Mouse (Mus musculus) neural tube, embryonic 11.5 days (tissue): ENCODE results near the gene Rps10. TPM values are rescaled to one million over a fixed set of nuclear protein-coding genes. Genes with fewer than 3 reads are reported as not detected.

Source experiments
- ATAC-seq: fragments of 200-750 bp; cut with Nextera tagmentation; 2 replicates; pipeline ENCODE4 v1.8.0; 2017; ENCODE audit warnings: moderate number of reproducible peaks, mild to moderate bottlenecking, moderate TSS enrichment, moderate library complexity; ENCODE audit not compliant: insufficient read depth, low FRiP score, low TSS enrichment
- DNase-seq: peaks from one replicate; pipeline ENCODE4 v3.0.0-alpha.2; 2015; ENCODE audit warnings: low spot score
- H3K27ac ChIP-seq: fragments of 300-500 bp; sonication (generic); 2 replicates; pipeline ENCODE4 v1.5.1; 2014; ENCODE audit warnings: low read depth, mild to moderate bottlenecking, low read length
- H3K27me3 ChIP-seq: fragments of 300-500 bp; sonication (generic); 2 replicates; pipeline ENCODE4 v1.6.1; 2014; ENCODE audit warnings: mild to moderate bottlenecking, low read length, mixed read lengths; ENCODE audit not compliant: control insufficient read depth, insufficient read depth
- H3K36me3 ChIP-seq: fragments of 300-500 bp; sonication (generic); 2 replicates; pipeline ENCODE4 v1.6.1; 2014; ENCODE audit warnings: mild to moderate bottlenecking, low read length, moderate library complexity, mixed read lengths; ENCODE audit not compliant: control insufficient read depth, insufficient read depth
- H3K4me1 ChIP-seq: fragments of 300-500 bp; sonication (generic); 2 replicates; pipeline ENCODE4 v1.6.1; 2014; ENCODE audit warnings: low read length, mixed read lengths; ENCODE audit not compliant: control insufficient read depth, insufficient read depth
- H3K4me2 ChIP-seq: fragments of 300-500 bp; sonication (generic); 2 replicates; pipeline ENCODE4 v1.6.1; 2014; ENCODE audit warnings: low read depth, mild to moderate bottlenecking, moderate library complexity
- H3K4me3 ChIP-seq: fragments of 300-500 bp; sonication (generic); 2 replicates; pipeline ENCODE4 v1.5.1; 2014; ENCODE audit warnings: low read depth, low read length
- H3K9ac ChIP-seq: fragments of 300-500 bp; sonication (generic); 2 replicates; pipeline ENCODE4 v1.6.1; 2014; ENCODE audit warnings: mild to moderate bottlenecking, low read length
- H3K9me3 ChIP-seq: fragments of 300-500 bp; sonication (generic); 2 replicates; pipeline ENCODE4 v1.6.1; 2016; ENCODE audit warnings: low read length; ENCODE audit not compliant: control insufficient read depth
- WGBS: fragments of 180-500 bp; shearing (Covaris S2); extraction: QIAGEN DNeasy Blood & Tissue Kit; methylation state at CpG from one replicate; pipeline ENCODE4 v1.1.7; 2014; 5-methylcytosine and 5-hydroxymethylcytosine counted together
- polyA plus RNA-seq: library from polyadenylated mRNA; unstranded; fragments of >200 nt; fragmentation: Nextera tagmentation; extraction: Ambion mirVana; gene quantifications from 2 replicates; pipeline ENCODE4 v1.2.1, GENCODE M21; 2014

Rps10 gene
- 695 and 722 TPM in 2 replicates for polyA plus RNA-seq

DNA sequence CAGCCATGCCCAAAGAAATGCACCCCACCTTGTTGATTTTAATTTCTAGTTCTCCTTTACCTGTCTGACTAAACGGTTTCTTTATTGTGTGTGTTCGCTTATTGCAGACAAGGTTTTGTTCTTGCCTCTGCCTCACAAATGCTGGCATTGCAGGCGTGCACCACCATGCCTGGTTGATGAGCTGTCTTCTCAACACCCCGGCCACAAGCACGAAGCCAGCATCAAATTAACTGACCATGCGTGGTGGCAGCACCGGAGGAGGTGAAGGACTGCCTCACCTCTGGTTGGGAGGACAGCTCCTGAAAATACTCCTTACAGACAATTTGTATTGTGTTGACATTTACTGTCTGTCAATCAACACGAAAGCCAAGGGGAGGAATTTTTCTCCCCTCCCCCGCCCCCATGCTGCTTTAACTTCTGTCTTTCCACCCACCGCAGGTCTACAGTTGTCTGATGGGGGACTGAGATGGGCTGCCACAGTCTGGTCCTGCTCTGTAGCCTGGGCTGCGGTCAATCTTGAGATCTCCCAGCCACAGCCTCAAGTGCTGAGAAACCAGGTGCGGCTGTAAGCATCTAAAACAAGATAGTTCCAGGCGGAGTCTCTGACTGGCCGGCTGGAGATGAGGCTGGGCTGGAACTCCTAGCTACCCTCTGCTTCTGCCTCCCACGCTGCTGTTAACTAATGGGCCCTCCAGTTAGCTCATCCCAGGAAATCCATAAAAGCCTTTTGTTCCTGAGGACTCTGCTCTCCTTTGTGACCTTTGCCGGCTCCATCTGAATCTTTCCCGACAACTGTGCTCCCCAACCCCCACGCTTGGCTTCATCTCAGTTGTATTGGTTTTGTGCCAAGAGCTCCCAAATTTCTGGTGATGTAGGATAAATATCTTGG is at the start of gene Rps10:
Rps10 (minus strand) TSS at position 538 of the 889 bp plus-strand sequence.
- Histone ChIP-seq H3K4me2 (peak within 1 kb of the TSS; percentile 88), H3K4me1 (peaks cover 11% of the 10 kb centered on the region; the same call in 1 of the 2 replicates), H3K27me3 (no peaks in the 10 kb centered on the region), H3K4me3 (peak within 1 kb of the TSS; percentile 97; the same call in 1 of the 2 replicates), H3K9me3 (no peaks in the 10 kb centered on the region), H3K36me3 (peaks cover 14% of the 10 kb centered on the region), H3K27ac (peak within 1 kb of the TSS; percentile 40; the same call in 1 of the 2 replicates), H3K9ac (no peak within 1 kb of the TSS; the same call in 1 of the 2 replicates)
- DNase-seq (peak; percentile 28), ATAC-seq (no peak)
- 22% methylated on average over 18 of the region's 18 CpGs for WGBS

DNA sequence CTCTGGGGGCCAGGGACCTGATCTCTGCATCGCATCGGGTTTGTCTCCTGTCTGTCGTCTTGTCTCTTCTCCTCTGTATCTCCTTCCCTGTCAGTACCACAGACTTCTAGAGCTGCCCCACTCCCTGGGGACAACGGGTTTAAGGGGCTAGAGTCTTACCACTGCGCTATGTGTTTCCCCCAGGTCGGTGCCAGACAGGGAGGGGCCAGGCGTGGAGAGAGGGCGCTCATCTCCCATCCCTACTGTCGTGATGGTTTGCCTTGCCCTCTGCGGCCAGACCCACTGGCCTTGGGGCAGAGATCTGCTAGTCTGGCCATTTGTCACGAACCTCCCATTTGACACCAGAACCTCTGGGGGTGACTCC is 49.1 kb upstream of the Rps10 start:
- DNase-seq = no peak
- Histone ChIP-seq H3K4me3 (peak overlapping the region; percentile 43), H3K27ac (no peak overlapping the region), H3K36me3 (no peaks in the 10 kb centered on the region), H3K4me1 (peaks cover 15% of the 10 kb centered on the region), H3K27me3 (peaks cover 5% of the 10 kb centered on the region), H3K9ac (peak overlapping the region; percentile 40; the same call in 1 of the 2 replicates), H3K9me3 (no peaks in the 10 kb centered on the region), H3K4me2 (peak overlapping the region; percentile 97)
- ATAC-seq = peak; percentile 17; the same call in 1 of the 2 replicates
- 2% methylated on average over 11 of the region's 11 CpGs for WGBS

DNA sequence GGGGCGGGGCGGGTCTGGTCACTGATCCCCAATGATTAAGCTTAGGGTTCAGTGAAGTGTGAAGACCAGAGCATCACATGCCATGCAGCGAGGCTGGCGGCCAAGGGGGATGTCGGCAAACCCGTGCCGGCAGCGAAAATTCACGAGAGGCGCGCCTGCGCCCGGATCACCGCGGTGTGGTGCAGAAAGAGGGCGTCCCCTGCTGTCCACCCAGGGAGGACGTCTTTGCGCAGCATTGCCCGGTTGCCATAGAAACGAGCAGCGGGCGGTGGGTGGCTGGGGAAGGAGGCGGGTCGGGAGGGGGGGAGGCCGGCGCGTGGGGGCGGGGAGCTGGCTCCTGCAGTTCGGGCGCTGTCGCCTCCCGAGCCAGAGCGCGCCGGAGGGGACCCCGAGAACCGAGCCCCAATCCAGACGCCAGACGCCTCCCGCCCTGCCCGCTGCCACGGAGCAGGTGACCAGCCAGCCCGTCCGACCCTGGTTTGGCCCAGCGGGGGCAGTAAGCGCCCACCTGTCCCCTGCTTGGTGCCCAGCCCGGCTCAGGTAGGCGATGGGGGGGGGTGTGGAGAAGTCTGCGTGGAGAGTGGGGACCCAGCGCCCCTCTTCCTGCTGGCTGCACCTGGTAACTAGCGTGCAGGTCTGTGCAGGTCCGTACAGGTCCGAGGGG is 48.5 kb upstream of the Rps10 start:
- H3K9me3 ChIP-seq = no peaks in the 10 kb centered on the region
- peak overlapping the region; percentile 97 for H3K4me2 ChIP-seq
- peaks cover 15% of the 10 kb centered on the region for H3K4me1 ChIP-seq
- H3K27ac ChIP-seq = no peak overlapping the region
- ATAC-seq (peak; percentile 58), DNase-seq (peak; percentile 84)
- WGBS = under 1% methylated on average over 35 of the region's 53 CpGs
- peaks cover 5% of the 10 kb centered on the region for H3K27me3 ChIP-seq
- peak overlapping the region; percentile 40; the same call in 1 of the 2 replicates for H3K9ac ChIP-seq
- H3K4me3 ChIP-seq = peak overlapping the region; percentile 43
- H3K36me3 ChIP-seq = no peaks in the 10 kb centered on the region

DNA sequence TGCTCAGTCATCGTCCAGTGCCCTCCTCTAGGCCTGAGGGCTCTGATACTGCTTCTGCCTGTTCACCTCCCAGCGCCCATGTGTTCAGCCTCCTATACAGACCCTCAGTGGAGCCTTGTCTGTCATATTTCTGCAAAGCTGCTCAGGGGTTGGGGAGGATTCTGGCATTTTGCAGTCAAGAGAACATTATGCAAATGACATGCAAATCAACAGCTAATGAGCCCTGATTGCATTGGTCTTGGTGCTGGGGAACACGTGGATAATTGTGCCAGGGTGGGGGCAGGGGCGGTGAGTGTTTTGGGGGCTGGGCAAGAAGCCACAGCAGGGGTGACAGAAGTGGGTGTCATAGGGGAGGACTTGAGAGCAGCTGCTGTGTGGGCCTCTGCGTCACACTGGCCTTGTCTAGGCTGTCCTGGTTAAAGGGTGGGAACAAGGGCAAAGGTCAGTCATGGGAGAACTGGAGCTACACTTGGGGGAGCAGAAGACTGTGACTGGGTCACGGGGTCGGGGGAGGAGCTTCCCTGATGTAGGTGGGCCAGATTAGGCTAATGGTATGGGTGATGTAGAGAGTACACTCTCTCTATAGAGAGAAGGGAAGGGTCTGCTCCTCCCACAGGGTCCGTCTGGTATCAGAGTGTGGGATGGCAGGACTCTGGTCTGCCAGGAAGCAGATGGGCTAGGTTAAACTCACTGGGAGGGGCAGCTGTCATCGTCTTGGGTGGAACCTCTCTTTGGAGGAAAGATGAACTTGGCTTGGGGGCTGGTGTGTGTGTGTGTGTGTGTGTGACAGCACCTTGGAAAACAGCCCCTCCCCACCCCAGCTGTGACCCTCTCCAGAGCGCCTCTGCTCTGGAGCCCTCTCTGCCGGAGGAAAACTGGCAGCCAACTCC is 42.7 kb upstream of the Rps10 start:
- no peak overlapping the region for H3K4me3 ChIP-seq
- H3K27me3 ChIP-seq = no peaks in the 10 kb centered on the region
- no peaks in the 10 kb centered on the region for H3K36me3 ChIP-seq
- DNase-seq (no peak), ATAC-seq (peak; percentile 41)
- H3K9ac ChIP-seq = 0 out of 2 replicates have a peak overlapping the region, but pooled peaks have one; percentile 22
- H3K4me2 ChIP-seq = no peak overlapping the region
- 48% methylated on average over 11 of the region's 11 CpGs for WGBS
- peak overlapping the region; percentile 44; the same call in 1 of the 2 replicates for H3K27ac ChIP-seq
- H3K4me1 ChIP-seq = no peaks in the 10 kb centered on the region
- H3K9me3 ChIP-seq = no peaks in the 10 kb centered on the region

DNA sequence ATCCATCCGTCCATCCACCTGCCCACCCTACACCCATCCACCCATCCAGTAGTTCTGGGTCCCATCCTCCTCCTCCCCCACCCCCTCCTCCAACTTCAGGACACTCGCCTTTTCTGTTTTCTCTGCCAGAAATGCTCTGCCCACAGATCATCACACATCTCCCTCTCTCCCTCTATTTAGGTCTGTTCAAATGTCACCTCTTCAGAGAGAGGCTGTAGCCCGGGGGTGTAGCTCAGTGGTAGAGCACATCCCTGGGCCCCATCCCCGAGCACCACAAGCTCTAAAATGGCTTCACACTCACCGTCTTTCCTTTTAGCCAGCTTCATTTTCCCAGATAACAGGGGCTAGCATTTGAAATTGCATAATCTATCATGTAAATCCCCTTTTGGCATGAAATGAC is 41.3 kb upstream of the Rps10 start:
- Histone ChIP-seq H3K27ac (no peak overlapping the region), H3K4me1 (no peaks in the 10 kb centered on the region), H3K4me2 (no peak overlapping the region), H3K36me3 (no peaks in the 10 kb centered on the region), H3K4me3 (no peak overlapping the region), H3K27me3 (no peaks in the 10 kb centered on the region), H3K9ac (no peak overlapping the region), H3K9me3 (no peaks in the 10 kb centered on the region)
- ATAC-seq = no peak
- 85% methylated on average over 5 of the region's 5 CpGs for WGBS
- no peak for DNase-seq

DNA sequence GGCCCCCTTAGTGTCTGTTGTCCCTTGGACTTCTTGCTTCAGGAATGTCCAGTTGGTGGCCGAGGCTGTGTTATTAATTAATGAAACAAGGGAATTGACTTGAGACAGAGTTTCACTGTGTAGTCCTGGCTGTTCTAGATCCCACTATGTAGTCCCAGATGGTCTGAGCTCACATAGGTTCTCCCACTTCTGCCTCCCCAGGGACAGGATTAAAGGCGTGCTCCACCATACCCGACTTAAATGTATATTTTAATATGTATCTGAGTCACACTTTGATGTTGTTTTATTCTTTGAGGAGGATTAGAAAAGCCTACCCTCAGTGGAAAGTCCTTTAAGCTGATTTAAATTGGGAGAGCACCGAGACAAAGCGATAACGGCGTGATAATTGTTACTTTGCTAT is 39.8 kb upstream of the Rps10 start:
- no peak overlapping the region for H3K4me3 ChIP-seq
- H3K36me3 ChIP-seq = no peaks in the 10 kb centered on the region
- H3K4me1 ChIP-seq = no peaks in the 10 kb centered on the region
- WGBS = 82% methylated on average over 7 of the region's 7 CpGs
- no peaks in the 10 kb centered on the region for H3K27me3 ChIP-seq
- H3K9ac ChIP-seq = no peak overlapping the region
- no peak overlapping the region for H3K27ac ChIP-seq
- no peak for ATAC-seq
- H3K9me3 ChIP-seq = no peaks in the 10 kb centered on the region
- DNase-seq = no peak
- no peak overlapping the region for H3K4me2 ChIP-seq

DNA sequence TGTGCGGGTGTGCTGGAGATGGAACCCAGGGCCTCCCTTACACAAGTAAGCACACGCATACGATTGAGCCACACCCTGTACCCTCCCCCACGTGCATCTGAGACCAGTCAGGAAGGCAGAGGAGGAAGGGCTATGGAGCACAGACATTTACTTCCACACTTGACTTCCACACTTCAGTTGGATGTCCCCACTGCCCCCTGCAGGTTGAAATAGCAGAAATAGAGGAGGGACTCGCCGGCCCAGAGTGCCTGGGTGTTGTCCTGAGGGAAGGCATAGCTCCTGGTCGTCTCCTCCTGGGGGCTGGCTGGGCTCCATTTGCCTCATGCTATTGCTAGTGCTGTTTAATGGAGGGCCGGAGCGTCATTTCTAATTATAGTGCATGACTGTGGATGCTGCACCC is 39.0 kb upstream of the Rps10 start:
- no peaks in the 10 kb centered on the region for H3K9me3 ChIP-seq
- no peak overlapping the region for H3K4me2 ChIP-seq
- no peak for DNase-seq
- WGBS = 66% methylated on average over 9 of the region's 9 CpGs
- no peak overlapping the region for H3K4me3 ChIP-seq
- no peaks in the 10 kb centered on the region for H3K4me1 ChIP-seq
- no peaks in the 10 kb centered on the region for H3K36me3 ChIP-seq
- H3K27ac ChIP-seq = no peak overlapping the region
- no peaks in the 10 kb centered on the region for H3K27me3 ChIP-seq
- H3K9ac ChIP-seq = no peak overlapping the region
- ATAC-seq = no peak

DNA sequence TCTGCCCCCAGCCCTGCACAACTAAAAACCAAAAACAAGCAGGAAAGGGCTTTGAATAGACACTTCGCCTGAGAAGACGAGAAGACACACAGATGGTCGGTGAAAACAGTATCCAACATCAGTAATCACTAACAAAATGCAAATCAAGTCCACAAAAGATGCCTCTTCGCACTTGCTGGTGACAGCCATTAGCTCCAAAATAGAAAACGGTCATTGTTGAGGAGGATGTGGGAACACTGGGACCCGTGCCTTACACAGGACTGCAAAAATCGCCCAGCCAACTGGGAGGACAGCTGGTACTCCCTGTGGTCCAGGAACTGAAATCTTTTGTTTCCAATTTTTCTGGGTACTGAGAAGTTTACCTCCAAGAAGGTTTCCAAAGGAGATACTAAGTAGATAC is 37.5 kb upstream of the Rps10 start:
- Histone ChIP-seq H3K36me3 (no peaks in the 10 kb centered on the region), H3K9ac (no peak overlapping the region), H3K4me1 (no peaks in the 10 kb centered on the region), H3K4me2 (no peak overlapping the region), H3K9me3 (no peaks in the 10 kb centered on the region), H3K27ac (no peak overlapping the region), H3K4me3 (no peak overlapping the region), H3K27me3 (no peaks in the 10 kb centered on the region)
- DNase-seq (no peak), ATAC-seq (no peak)
- WGBS = 65% methylated on average over 7 of the region's 7 CpGs
